Mouse (Mus musculus): ENCODE measurements at regions not wholly inside any gene's neighbourhood (a gene's known extent, or its start where the extent isn't known, plus 50 kb on each side); places are given as distances from the start of the nearest gene placed in this dataset.
"Not testable (repeated sequence)": the region's sequence is repeated elsewhere in the genome, so short reads cannot be mapped to it uniquely, and the experiment has no call there.

GRCm38 (mm10) chr17:26335551-26335950 lies 79.1 kb upstream of the Neurl1b start:
- no peak overlapping the region for H3K4me2 ChIP-seq
- no peaks in the 10 kb centered on the region for H3K36me3 ChIP-seq (replicated peaks)
- H3K27ac ChIP-seq: no peak overlapping the region
- H3K9me3 ChIP-seq: no peaks in the 10 kb centered on the region
- no peaks in the 10 kb centered on the region for H3K4me1 ChIP-seq
- H3K4me3 ChIP-seq: no peak overlapping the region
- ATAC-seq (replicated peaks): no peak
- H3K27me3 ChIP-seq (replicated peaks): no peaks in the 10 kb centered on the region
- H3K9ac ChIP-seq: no peak overlapping the region
- WGBS: 88% methylated on average over 3 of the region's 3 CpGs

DNA sequence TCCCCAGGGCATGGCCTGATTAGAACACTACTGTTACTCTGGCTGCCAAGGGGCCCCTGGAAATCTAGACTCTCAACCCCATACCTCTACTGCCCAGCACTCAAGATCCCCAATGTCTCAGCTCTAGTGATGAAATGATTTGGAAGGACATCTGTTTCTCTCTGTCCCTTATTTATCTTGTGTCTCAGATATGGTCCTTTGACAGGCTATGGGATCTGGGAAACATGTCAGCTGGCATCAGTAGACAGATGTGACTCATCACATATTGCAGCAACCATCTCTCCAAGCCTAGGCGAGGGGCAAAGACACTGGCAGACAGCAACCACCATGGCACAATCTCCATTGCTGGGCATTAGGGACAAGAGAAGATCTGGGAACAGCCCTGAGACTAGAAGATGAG lies 78.6 kb upstream of the Neurl1b start:
- H3K4me3 ChIP-seq: no peak overlapping the region
- ATAC-seq (replicated peaks): no peak
- no peaks in the 10 kb centered on the region for H3K9me3 ChIP-seq
- H3K4me2 ChIP-seq: no peak overlapping the region
- H3K36me3 ChIP-seq (replicated peaks): no peaks in the 10 kb centered on the region
- no peaks in the 10 kb centered on the region for H3K4me1 ChIP-seq
- no peaks in the 10 kb centered on the region for H3K27me3 ChIP-seq (replicated peaks)
- H3K9ac ChIP-seq: no peak overlapping the region
- WGBS: 86% methylated on average over 1 of the region's 1 CpGs
- no peak overlapping the region for H3K27ac ChIP-seq

GRCm38 (mm10) chr17:26337106-26337505 lies 77.5 kb upstream of the Neurl1b start:
- Histone ChIP-seq H3K9ac (no peak overlapping the region), H3K9me3 (no peaks in the 10 kb centered on the region), H3K4me2 (no peak overlapping the region), H3K27me3 (replicated peaks) (no peaks in the 10 kb centered on the region), H3K36me3 (replicated peaks) (no peaks in the 10 kb centered on the region), H3K4me3 (no peak overlapping the region), H3K4me1 (no peaks in the 10 kb centered on the region), H3K27ac (no peak overlapping the region)
- ATAC-seq (replicated peaks): no peak
- WGBS: 75% methylated on average over 3 of the region's 3 CpGs

- not testable (repeated sequence) for H3K9ac ChIP-seq; H3K9me3 ChIP-seq; H3K27ac ChIP-seq; H3K4me2 ChIP-seq; ATAC-seq (replicated peaks); H3K4me1 ChIP-seq; H3K4me3 ChIP-seq; H3K27me3 ChIP-seq (replicated peaks); H3K36me3 ChIP-seq (replicated peaks)
- WGBS: 90% methylated on average over 7 of the region's 7 CpGs
Measured at GRCm38 (mm10) chr17:26345436-26345835, 69.2 kb upstream of the Neurl1b start.

DNA sequence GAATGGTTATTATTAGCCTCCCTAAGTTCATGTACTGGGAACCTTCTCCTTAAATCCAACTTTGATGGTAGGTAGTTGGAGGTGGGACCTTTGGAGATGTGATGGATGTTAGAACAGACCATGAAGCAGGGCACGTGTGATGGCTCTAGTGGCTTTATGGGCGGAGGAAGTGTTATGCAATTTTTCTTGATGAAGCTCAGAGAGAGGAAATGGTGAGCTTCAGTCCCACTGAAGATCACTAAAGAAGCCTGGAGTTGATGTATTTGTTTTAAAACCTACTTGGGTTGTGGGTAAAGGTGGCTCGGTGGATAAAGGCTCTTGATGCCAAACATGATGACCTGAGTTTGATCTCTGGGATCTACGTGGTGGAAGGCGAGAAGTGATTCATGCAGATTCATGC lies 66.5 kb upstream of the Neurl1b start:
- ATAC-seq (replicated peaks): no peak
- Histone ChIP-seq H3K4me1 (no peaks in the 10 kb centered on the region), H3K36me3 (replicated peaks) (no peaks in the 10 kb centered on the region), H3K27ac (no peak overlapping the region), H3K9me3 (no peaks in the 10 kb centered on the region), H3K4me3 (no peak overlapping the region), H3K27me3 (replicated peaks) (no peaks in the 10 kb centered on the region), H3K9ac (no peak overlapping the region), H3K4me2 (no peak overlapping the region)
- 88% methylated on average over 5 of the region's 5 CpGs for WGBS

DNA sequence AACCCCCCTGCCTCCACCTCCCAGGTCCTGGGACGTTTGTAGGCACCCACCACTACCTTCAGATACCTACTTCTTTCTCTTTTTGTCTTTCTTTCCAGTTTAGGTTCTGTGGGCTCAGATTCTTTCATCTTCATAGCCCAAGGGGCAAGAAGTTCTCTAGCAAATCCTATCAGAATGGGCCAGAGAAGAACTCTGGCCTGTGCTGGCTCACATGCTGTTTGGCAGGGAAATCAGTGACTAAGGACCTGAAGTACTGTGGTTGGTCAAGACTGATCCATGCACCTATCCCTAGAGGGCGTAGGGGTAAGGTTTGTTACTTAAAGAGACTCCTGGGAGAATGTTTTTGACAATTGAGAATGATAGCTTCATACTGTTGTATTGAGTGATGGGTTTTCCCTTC lies 64.9 kb upstream of the Neurl1b start:
- no peak overlapping the region for H3K9ac ChIP-seq
- H3K36me3 ChIP-seq (replicated peaks): no peaks in the 10 kb centered on the region
- no peak for ATAC-seq (replicated peaks)
- H3K27me3 ChIP-seq (replicated peaks): no peaks in the 10 kb centered on the region
- H3K9me3 ChIP-seq: no peaks in the 10 kb centered on the region
- H3K27ac ChIP-seq: no peak overlapping the region
- 48% methylated on average over 2 of the region's 2 CpGs for WGBS
- no peak overlapping the region for H3K4me3 ChIP-seq
- H3K4me2 ChIP-seq: no peak overlapping the region
- H3K4me1 ChIP-seq: no peaks in the 10 kb centered on the region

- Histone ChIP-seq H3K9ac (no peak overlapping the region), H3K36me3 (replicated peaks) (no peaks in the 10 kb centered on the region), H3K4me2 (no peak overlapping the region), H3K4me3 (no peak overlapping the region), H3K4me1 (no peaks in the 10 kb centered on the region), H3K9me3 (no peaks in the 10 kb centered on the region), H3K27ac (no peak overlapping the region), H3K27me3 (replicated peaks) (no peaks in the 10 kb centered on the region)
- no peak for ATAC-seq (replicated peaks)
- 80% methylated on average over 5 of the region's 5 CpGs for WGBS
Measured at GRCm38 (mm10) chr17:26350216-26350615, 64.4 kb upstream of the Neurl1b start.

- H3K4me2 ChIP-seq: no peak overlapping the region
- 84% methylated on average over 7 of the region's 7 CpGs for WGBS
Measured at GRCm38 (mm10) chr17:26351991-26352390, 62.6 kb upstream of the Neurl1b start.

GRCm38 (mm10) chr17:26352712-26353111 lies 61.9 kb upstream of the Neurl1b start:
- ATAC-seq (replicated peaks): no peak
- H3K36me3 ChIP-seq (replicated peaks): no peaks in the 10 kb centered on the region
- H3K27ac ChIP-seq: no peak overlapping the region
- WGBS: 66% methylated on average over 4 of the region's 4 CpGs
- no peak overlapping the region for H3K9ac ChIP-seq
- H3K4me3 ChIP-seq: no peak overlapping the region
- no peaks in the 10 kb centered on the region for H3K27me3 ChIP-seq (replicated peaks)
- H3K4me2 ChIP-seq: no peak overlapping the region
- no peaks in the 10 kb centered on the region for H3K9me3 ChIP-seq
- no peaks in the 10 kb centered on the region for H3K4me1 ChIP-seq

More at GRCm38 (mm10) chr17:26351991-26352390, 62.6 kb upstream of the Neurl1b start:
- Histone ChIP-seq H3K27me3 (replicated peaks) (no peaks in the 10 kb centered on the region), H3K9me3 (no peaks in the 10 kb centered on the region), H3K4me1 (no peaks in the 10 kb centered on the region), H3K9ac (no peak overlapping the region), H3K36me3 (replicated peaks) (no peaks in the 10 kb centered on the region), H3K27ac (no peak overlapping the region), H3K4me3 (no peak overlapping the region)
- ATAC-seq (replicated peaks): no peak

DNA sequence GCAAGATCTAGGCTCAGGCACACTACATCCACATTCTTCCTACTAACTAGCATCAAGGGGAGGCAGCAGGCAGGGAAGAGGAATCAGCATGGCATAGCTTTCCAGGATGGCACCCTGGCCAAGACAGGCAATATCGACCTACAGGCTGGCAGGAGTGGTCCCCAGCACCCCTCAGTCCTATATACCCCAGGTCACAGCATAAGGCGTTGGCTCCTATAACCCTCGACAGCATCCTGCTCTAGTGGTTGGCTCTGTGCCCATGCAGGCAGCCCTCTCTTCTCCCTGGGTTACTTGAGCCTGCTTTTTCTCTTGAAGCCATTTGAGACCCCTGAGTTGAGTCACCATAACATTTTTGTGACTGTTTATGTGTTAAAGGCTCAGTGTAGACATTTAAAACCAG lies 60.2 kb upstream of the Neurl1b start:
- no peak overlapping the region for H3K4me3 ChIP-seq
- no peaks in the 10 kb centered on the region for H3K36me3 ChIP-seq (replicated peaks)
- H3K4me1 ChIP-seq: no peaks in the 10 kb centered on the region
- no peak overlapping the region for H3K9ac ChIP-seq
- H3K4me2 ChIP-seq: no peak overlapping the region
- 76% methylated on average over 3 of the region's 3 CpGs for WGBS
- no peak for ATAC-seq (replicated peaks)
- no peaks in the 10 kb centered on the region for H3K9me3 ChIP-seq
- no peak overlapping the region for H3K27ac ChIP-seq
- no peaks in the 10 kb centered on the region for H3K27me3 ChIP-seq (replicated peaks)

DNA sequence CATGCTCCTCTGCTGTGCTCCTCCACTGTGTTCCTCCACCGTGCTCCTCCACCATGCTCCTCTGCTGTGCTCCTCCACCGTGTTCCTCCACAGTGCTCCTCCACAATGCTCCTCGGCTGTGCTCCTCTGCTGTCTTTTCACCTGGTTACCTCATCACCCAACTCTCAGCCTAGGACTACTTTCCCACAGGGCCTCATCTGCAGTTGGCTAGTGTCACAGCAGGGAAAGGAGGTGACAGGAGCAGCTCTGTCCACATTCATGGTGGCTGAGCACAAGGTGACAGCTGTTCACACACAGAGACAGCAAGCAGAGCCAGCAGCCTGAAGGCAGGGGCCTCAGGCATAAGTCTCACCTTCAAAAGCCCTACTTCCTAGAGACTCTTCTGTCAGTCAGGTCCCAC lies 59.3 kb upstream of the Neurl1b start:
- Histone ChIP-seq H3K4me3 (no peak overlapping the region), H3K27ac (no peak overlapping the region), H3K4me2 (no peak overlapping the region), H3K27me3 (replicated peaks) (no peaks in the 10 kb centered on the region), H3K4me1 (no peaks in the 10 kb centered on the region), H3K9ac (no peak overlapping the region), H3K9me3 (no peaks in the 10 kb centered on the region), H3K36me3 (replicated peaks) (no peaks in the 10 kb centered on the region)
- ATAC-seq (replicated peaks): no peak
- 81% methylated on average over 3 of the region's 3 CpGs for WGBS

GRCm38 (mm10) chr17:26356906-26357305 lies 57.7 kb upstream of the Neurl1b start:
- H3K4me2 ChIP-seq: no peak overlapping the region
- no peak for ATAC-seq (replicated peaks)
- H3K27ac ChIP-seq: no peak overlapping the region
- 80% methylated on average over 5 of the region's 5 CpGs for WGBS
- H3K9ac ChIP-seq: no peak overlapping the region
- H3K27me3 ChIP-seq (replicated peaks): no peaks in the 10 kb centered on the region
- H3K4me3 ChIP-seq: no peak overlapping the region
- peaks cover 4% of the 10 kb centered on the region; the same call in 1 of the 2 replicates for H3K4me1 ChIP-seq
- H3K36me3 ChIP-seq (replicated peaks): no peaks in the 10 kb centered on the region
- H3K9me3 ChIP-seq: no peaks in the 10 kb centered on the region

- Histone ChIP-seq H3K27me3 (replicated peaks) (no peaks in the 10 kb centered on the region), H3K9ac (no peak overlapping the region), H3K9me3 (no peaks in the 10 kb centered on the region), H3K4me2 (no peak overlapping the region), H3K27ac (no peak overlapping the region), H3K4me3 (no peak overlapping the region), H3K4me1 (peaks cover 10% of the 10 kb centered on the region; the same call in 1 of the 2 replicates), H3K36me3 (replicated peaks) (no peaks in the 10 kb centered on the region)
- 64% methylated on average over 4 of the region's 4 CpGs for WGBS
- no peak for ATAC-seq (replicated peaks)
Measured at GRCm38 (mm10) chr17:26357784-26358183, 56.8 kb upstream of the Neurl1b start.

GRCm38 (mm10) chr17:26360711-26361110 lies 53.9 kb upstream of the Neurl1b start:
- Histone ChIP-seq H3K36me3 (replicated peaks) (no peaks in the 10 kb centered on the region), H3K27ac (no peak overlapping the region), H3K9ac (no peak overlapping the region), H3K4me1 (peaks cover 19% of the 10 kb centered on the region; the same call in 1 of the 2 replicates), H3K9me3 (no peaks in the 10 kb centered on the region), H3K4me2 (no peak overlapping the region), H3K27me3 (replicated peaks) (no peaks in the 10 kb centered on the region), H3K4me3 (no peak overlapping the region)
- WGBS: 71% methylated on average over 6 of the region's 6 CpGs
- ATAC-seq (replicated peaks): no peak

Data from midbrain, embryonic 15.5 days (tissue).